Mouse (Mus musculus) heart, adult 2 months (tissue): ENCODE measurements around the gene Gabrg2.

ENCODE experiments used
- CTCF ChIP-seq: fragments of 200-600 bp; IDR thresholded peaks from 2 replicates; pipeline ENCODE4 v1.8.1; 2022; ENCODE audit warnings: antibody characterized with exemption, mild to moderate bottlenecking, moderate library complexity
- EP300 ChIP-seq: fragments of 200-500 bp; IDR thresholded peaks from 2 replicates; pipeline ENCODE4 v1.6.1; 2011; ENCODE audit warnings: low read depth, low read length, control low read depth; ENCODE audit not compliant: insufficient read depth
- POLR2A ChIP-seq: fragments of 200-500 bp; IDR thresholded peaks from 2 replicates; pipeline ENCODE4 v1.6.1; 2011; ENCODE audit warnings: mild to moderate bottlenecking, low read depth, low read length, control low read depth; ENCODE audit not compliant: insufficient read depth

DNA sequence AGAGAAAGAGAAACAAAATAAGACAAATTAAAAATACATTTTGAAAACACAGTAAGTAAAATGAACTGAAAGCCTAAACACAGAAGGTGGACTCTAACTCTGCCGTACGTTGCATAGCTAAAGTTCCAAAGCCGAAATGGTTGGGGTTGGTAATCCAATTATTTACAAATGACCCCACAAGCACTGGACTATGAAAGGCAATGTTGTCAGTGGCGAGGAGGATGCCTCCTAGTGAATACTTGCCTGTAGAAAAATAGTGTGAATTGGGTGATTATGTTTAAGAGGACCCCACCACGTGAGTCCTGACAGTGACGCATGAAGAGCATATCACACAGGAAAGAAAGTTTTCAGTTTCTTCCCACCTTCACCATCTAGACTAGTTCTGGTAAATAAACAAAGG lies 86.6 kb downstream of the Gabrg2 start:
- no peak for TF ChIP-seq CTCF
- TF ChIP-seq EP300, result no peak
- no peak for TF ChIP-seq POLR2A
